Mouse (Mus musculus): ENCODE measurements around the gene Tmpo. TPM values are rescaled to one million over a fixed set of nuclear protein-coding genes. Genes with fewer than 3 reads are reported as not detected.
A peak's percentile ranks its signal among the peaks of the same experiment; 100 is the strongest.

Tmpo gene
- polyA plus RNA-seq, 1 experiment from 2014 or later: 128 TPM

DNA sequence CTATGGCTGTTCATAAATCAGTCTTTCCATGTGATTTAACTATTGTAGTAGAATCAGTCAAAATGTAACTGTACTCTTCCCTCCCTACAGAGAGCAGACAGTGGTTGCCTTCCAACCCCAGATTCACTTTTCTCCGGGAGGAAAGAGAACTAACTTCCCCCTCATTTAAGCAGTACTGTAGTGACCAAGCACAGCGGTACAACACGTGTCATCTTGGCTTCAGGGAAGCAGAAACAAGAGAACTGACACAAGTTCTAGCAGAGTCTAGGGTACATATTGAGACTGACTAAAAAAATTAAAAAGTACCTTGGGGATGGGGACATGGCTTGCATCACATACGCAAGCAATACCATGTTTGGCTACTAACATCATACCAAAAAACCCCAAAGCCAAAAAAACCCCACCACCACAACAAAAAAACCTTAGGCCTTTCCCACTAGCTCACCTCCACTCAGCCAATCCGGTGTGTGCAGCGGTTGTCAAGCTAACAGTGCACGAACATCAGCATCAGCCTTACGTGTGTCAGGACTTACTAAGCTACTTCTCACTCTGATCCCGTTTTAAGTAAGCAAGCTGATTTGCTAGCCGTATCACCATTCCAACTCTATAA is 27.1 kb downstream of the Tmpo start:
- Histone ChIP-seq H3K4me1 (peaks cover 13% of the 10 kb centered on the region), H3K4me2 (no peak overlapping the region)

DNA sequence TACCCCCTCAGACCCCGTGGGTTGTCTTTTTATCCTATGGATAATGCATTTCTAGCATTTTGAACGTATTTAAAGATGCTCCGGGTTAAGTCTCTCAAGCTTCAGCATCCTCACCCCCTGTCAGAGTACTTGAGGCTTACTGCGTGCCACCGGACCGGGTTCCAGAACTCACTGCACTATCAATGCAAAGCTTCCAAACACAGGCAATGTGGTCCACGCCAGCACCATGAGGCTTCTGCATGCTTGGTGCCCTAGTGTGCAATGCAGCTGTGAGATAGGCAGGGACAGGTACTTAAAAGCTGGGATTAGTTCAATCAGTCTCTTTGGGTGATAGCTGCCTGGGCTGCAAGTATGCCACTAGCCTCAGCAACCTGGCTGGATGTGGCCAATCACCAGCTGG is 35.7 kb downstream of the Tmpo start:
- H3K9ac ChIP-seq: no peak overlapping the region
- no peaks in the 10 kb centered on the region for H3K27me3 ChIP-seq (replicated peaks)
- no peaks in the 10 kb centered on the region for H3K4me1 ChIP-seq
- no peaks in the 10 kb centered on the region for H3K9me3 ChIP-seq
- H3K27ac ChIP-seq (replicated peaks): no peak overlapping the region
- WGBS: 93% methylated on average over 7 of the region's 7 CpGs
- H3K4me3 ChIP-seq: no peak overlapping the region
- ATAC-seq (ENCODE audit: extremely low read depth, insufficient number of reproducible peaks, low FRiP score, low TSS enrichment): no peak
- H3K36me3 ChIP-seq: peaks cover 50% of the 10 kb centered on the region
- H3K4me2 ChIP-seq: no peak overlapping the region

More for the DNA sequence above, 27.1 kb downstream of the Tmpo start:
- Histone ChIP-seq H3K9ac (no peak overlapping the region), H3K27ac (replicated peaks) (no peak overlapping the region), H3K9me3 (no peaks in the 10 kb centered on the region), H3K27me3 (replicated peaks) (no peaks in the 10 kb centered on the region), H3K36me3 (peaks cover 98% of the 10 kb centered on the region), H3K4me3 (no peak overlapping the region)
- no peak for ATAC-seq (ENCODE audit: extremely low read depth, insufficient number of reproducible peaks, low FRiP score, low TSS enrichment)
- 85% methylated on average over 10 of the region's 10 CpGs for WGBS

DNA sequence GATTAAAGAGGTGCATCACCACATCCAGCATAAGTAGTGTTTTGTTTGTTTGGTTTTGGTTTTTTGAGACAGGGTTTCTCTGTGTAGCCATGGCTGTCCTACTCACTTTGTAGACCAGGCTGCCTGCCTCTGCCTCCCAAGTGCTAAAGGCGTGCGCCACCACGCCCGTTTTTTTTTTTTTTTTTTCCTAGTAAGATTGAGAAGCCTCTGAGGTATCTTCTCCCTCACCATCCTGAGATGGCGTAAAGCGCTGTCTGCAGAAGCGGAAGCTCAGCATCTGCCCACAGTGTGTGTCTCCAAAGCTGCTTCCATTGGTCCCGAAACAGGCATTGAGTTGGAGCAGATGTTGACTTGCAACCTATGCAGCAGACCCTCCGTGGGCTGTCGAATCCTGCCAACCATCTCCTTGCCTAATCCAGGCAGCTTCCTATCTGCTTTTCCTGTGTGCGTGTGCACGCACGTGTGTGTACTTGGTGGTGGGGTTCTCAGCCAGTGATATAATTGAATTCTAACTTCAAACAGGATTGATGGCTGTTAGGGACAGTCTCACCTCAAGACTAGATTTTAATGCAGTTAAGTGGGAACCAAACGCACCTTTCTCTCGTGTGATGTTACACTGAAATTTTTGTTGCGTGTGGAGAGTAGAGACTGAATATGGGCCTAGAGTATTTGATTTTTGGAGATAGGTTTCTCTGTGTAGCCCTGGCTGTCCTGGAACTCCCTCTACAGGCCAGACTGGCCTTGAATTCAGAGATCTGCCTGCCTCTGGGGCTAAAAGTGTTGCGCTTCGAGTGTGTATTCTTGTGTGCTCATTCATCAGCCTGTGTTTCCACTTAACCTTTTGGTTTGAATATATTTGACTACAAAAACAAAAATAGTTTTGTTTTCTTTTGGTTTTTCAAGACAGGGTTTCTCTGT is 37.5 kb downstream of the Tmpo start:
- peaks cover 32% of the 10 kb centered on the region for H3K36me3 ChIP-seq
- H3K4me3 ChIP-seq: no peak overlapping the region
- no peak overlapping the region for H3K4me2 ChIP-seq
- H3K27ac ChIP-seq (replicated peaks): no peak overlapping the region
- no peak overlapping the region for H3K9ac ChIP-seq
- H3K9me3 ChIP-seq: no peaks in the 10 kb centered on the region
- peaks cover 11% of the 10 kb centered on the region for H3K4me1 ChIP-seq
- WGBS: 68% methylated on average over 18 of the region's 18 CpGs
- H3K27me3 ChIP-seq (replicated peaks): no peaks in the 10 kb centered on the region
- ATAC-seq (ENCODE audit: extremely low read depth, insufficient number of reproducible peaks, low FRiP score, low TSS enrichment): no peak

DNA sequence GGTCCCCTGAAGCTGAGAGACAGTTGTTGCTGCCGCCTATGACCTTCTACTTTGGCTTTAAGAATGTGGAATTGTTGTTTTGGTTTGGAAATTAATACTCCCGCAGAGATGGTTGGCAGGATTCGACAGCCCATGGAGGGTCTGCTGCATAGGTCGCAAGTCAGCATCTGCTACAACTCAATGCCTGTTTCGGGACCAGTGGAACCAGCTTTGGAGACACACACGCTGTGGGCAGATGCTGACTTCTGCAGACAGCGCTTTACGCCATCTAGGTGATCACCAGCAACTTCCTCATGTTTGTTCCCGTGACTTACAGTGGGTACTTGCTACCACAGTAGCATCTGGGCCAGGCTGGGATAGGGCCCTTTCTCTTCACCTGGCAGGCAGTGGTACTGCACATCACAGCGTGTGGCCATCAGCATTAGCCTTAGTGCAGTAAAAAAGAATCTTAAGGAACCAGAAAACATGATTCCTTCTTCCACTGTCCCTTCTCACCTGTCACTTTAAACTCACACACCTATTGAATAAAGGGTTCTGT is 38.4 kb downstream of the Tmpo start:
- no peak overlapping the region for H3K27ac ChIP-seq (replicated peaks)
- no peak overlapping the region for H3K4me2 ChIP-seq
- H3K4me1 ChIP-seq: peaks cover 14% of the 10 kb centered on the region
- H3K4me3 ChIP-seq: no peak overlapping the region
- H3K9me3 ChIP-seq: no peaks in the 10 kb centered on the region
- no peak overlapping the region for H3K9ac ChIP-seq
- no peaks in the 10 kb centered on the region for H3K27me3 ChIP-seq (replicated peaks)
- ATAC-seq (ENCODE audit: extremely low read depth, insufficient number of reproducible peaks, low FRiP score, low TSS enrichment): no peak
- H3K36me3 ChIP-seq: peaks cover 28% of the 10 kb centered on the region
- 71% methylated on average over 10 of the region's 10 CpGs for WGBS

DNA sequence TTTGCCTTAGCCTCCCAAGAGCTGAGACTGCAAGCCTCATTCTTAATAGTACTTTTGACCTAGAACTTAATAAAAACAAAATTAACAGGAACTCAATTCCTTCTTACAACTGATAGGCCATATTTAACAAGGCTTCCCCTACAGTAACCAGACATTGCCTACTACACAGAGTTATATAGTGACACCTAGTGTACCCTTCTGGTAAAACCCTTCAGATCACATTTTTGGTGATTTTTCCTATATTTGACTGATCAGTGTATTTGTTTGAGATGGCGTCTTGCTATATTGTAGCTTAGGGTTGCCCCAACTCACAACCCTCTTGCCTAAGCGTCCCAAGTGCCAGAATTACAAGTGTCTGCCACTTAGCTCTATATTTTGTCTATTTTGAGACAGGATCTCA is 39.6 kb downstream of the Tmpo start:
- Histone ChIP-seq H3K27me3 (replicated peaks) (no peaks in the 10 kb centered on the region), H3K9me3 (no peaks in the 10 kb centered on the region), H3K4me3 (no peak overlapping the region), H3K9ac (no peak overlapping the region), H3K4me2 (no peak overlapping the region), H3K27ac (replicated peaks) (no peak overlapping the region), H3K36me3 (peaks cover 18% of the 10 kb centered on the region), H3K4me1 (peaks cover 14% of the 10 kb centered on the region)
- WGBS: 22% methylated on average over 2 of the region's 2 CpGs
- ATAC-seq (ENCODE audit: extremely low read depth, insufficient number of reproducible peaks, low FRiP score, low TSS enrichment): no peak

DNA sequence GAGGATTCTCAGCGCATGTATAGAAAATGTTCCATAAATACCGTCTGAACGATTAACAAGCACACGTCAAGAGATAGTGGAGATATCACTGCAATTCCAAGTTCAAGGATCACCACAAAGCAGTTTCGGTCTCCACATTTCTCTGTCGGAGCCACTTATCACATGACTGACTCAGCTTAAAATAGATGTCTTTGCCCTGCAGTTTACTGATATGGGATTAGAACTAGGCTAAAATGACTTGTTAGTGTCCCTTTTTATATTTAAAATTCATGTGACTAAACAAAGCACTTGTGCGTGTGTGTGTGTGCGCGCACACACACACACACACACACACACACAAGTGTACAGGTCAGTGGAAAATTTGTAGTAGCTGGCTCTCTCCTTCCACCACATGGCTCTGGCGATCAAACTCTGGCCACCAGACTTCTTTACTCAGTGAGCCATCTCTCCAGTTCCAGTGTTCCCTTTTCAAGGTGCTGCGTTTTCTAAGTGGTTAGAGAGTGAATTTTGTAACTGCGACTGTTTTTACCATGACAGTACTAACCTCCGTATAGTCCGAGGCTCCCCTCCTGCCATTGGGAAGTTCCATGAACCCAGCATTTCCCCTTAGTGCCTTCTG is 41.9 kb downstream of the Tmpo start:
- Histone ChIP-seq H3K27me3 (replicated peaks) (no peaks in the 10 kb centered on the region), H3K9me3 (no peaks in the 10 kb centered on the region), H3K36me3 (no peaks in the 10 kb centered on the region), H3K4me1 (peaks cover 14% of the 10 kb centered on the region), H3K4me2 (peak overlapping the region; percentile 27), H3K4me3 (no peak overlapping the region), H3K9ac (0 out of 2 replicates have a peak overlapping the region, but pooled peaks have one; percentile 4), H3K27ac (replicated peaks) (peak overlapping the region; percentile 67)
- 49% methylated on average over 14 of the region's 14 CpGs for WGBS
- no peak for ATAC-seq (ENCODE audit: extremely low read depth, insufficient number of reproducible peaks, low FRiP score, low TSS enrichment)

DNA sequence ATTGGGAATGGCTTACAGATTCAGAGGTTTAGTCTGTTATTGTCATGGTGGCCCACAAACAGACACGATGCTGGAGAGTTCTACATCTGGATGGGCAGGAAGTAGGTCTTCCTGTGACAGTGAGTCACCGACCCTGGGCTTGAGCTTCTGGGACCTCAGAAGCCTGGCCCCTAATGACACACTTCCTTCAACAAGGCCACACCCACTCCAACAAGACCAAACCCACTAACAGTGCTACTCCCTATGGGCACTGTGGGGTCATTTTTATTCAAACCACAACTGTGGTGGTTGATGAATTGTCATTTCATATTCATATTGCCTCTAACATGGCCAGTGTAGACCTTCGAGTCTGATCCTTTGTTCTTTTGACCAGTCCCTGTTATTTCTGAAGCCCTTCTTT is 42.8 kb downstream of the Tmpo start:
- no peak overlapping the region for H3K4me3 ChIP-seq
- peaks cover 14% of the 10 kb centered on the region for H3K4me1 ChIP-seq
- H3K4me2 ChIP-seq: no peak overlapping the region
- WGBS: 59% methylated on average over 3 of the region's 3 CpGs
- no peaks in the 10 kb centered on the region for H3K9me3 ChIP-seq
- H3K27ac ChIP-seq (replicated peaks): peak overlapping the region; percentile 67
- no peaks in the 10 kb centered on the region for H3K27me3 ChIP-seq (replicated peaks)
- ATAC-seq (ENCODE audit: extremely low read depth, insufficient number of reproducible peaks, low FRiP score, low TSS enrichment): no peak
- no peaks in the 10 kb centered on the region for H3K36me3 ChIP-seq
- H3K9ac ChIP-seq: no peak overlapping the region

DNA sequence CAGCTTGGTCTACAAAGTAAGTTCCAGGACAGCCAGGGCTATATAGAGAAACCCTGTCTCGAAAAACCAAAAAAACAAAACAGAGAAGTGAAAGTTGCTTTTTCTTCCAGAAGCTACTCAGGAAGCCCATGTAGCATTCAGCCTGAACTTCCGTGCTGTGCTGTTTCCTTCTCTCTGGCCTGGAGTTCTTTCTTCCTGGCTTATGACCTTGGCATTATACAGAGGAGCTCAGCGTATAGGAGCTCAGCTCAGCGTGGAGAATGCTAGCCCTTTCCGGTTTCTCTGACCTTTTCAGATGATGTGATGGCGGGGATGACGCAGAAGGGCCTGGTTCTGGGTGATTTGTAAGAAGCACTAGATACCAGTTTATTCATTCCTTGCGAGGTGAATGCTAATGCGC is 43.7 kb downstream of the Tmpo start:
- Histone ChIP-seq H3K4me2 (no peak overlapping the region), H3K9ac (no peak overlapping the region), H3K4me3 (no peak overlapping the region), H3K9me3 (no peaks in the 10 kb centered on the region), H3K4me1 (peaks cover 14% of the 10 kb centered on the region), H3K27me3 (replicated peaks) (no peaks in the 10 kb centered on the region), H3K27ac (replicated peaks) (no peak overlapping the region), H3K36me3 (no peaks in the 10 kb centered on the region)
- 75% methylated on average over 9 of the region's 9 CpGs for WGBS
- ATAC-seq (ENCODE audit: extremely low read depth, insufficient number of reproducible peaks, low FRiP score, low TSS enrichment): no peak

DNA sequence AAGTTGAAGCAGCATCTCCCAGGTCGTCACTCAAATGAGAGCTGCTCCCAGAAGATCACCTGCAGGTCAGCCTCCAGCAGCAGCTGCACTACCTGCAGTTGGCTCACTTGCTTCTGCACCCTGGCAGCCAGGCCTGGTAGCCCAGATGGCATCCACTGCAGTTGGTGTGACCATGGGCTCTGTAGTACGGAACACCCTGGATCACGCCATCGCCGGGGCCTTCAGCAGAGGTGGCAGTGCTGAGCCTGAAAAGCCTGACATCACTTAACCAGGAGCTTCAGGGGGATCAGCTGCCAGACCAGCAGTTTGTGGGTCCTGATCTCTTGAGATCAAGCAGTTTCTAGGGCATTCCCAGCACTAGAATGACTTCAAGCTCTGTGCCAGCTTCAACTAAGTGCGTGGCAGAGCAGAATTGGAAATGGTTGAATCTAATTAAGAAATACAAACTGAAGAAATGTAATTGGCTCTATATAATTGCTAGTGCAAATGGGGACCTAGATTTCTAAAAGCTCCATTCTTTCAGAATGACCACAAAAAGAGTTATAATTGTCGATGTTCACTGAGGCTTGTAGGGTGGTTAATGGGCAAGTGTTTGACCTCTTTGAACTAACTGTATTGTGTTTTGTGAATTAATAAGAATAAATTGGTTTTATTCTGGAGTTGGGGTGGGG is 45.7 kb downstream of the Tmpo start:
- H3K4me3 ChIP-seq: no peak overlapping the region
- H3K27me3 ChIP-seq (replicated peaks): no peaks in the 10 kb centered on the region
- no peak overlapping the region for H3K4me2 ChIP-seq
- WGBS: 85% methylated on average over 7 of the region's 7 CpGs
- no peaks in the 10 kb centered on the region for H3K36me3 ChIP-seq
- no peak for ATAC-seq (ENCODE audit: extremely low read depth, insufficient number of reproducible peaks, low FRiP score, low TSS enrichment)
- H3K9me3 ChIP-seq: no peaks in the 10 kb centered on the region
- H3K27ac ChIP-seq (replicated peaks): no peak overlapping the region
- peaks cover 14% of the 10 kb centered on the region for H3K4me1 ChIP-seq
- no peak overlapping the region for H3K9ac ChIP-seq

DNA sequence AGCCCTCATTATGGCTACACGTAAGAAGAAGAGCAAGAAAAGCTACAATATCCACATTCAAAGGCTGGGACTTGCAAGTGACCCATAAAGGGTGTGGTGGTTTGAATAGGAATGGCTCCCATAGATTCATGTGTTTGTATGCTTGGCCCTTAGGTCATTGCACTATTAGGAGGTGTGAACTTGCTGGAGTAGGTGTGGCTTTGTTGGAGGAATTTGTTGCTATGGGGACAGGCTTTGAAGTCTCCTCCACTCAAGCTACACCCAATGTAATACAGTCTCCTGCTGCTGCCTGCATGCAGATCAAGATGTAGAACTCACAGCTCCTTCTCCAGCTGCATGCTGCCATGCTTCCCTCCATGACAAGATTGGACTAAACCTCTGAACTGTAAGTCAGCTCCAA is 49.5 kb downstream of the Tmpo start:
- Histone ChIP-seq H3K27ac (replicated peaks) (no peak overlapping the region), H3K4me2 (no peak overlapping the region), H3K4me3 (no peak overlapping the region), H3K9me3 (no peaks in the 10 kb centered on the region), H3K36me3 (no peaks in the 10 kb centered on the region), H3K9ac (no peak overlapping the region), H3K4me1 (peaks cover 14% of the 10 kb centered on the region), H3K27me3 (replicated peaks) (no peaks in the 10 kb centered on the region)
- no peak for ATAC-seq (ENCODE audit: extremely low read depth, insufficient number of reproducible peaks, low FRiP score, low TSS enrichment)
- WGBS: 78% methylated on average over 1 of the region's 1 CpGs

DNA sequence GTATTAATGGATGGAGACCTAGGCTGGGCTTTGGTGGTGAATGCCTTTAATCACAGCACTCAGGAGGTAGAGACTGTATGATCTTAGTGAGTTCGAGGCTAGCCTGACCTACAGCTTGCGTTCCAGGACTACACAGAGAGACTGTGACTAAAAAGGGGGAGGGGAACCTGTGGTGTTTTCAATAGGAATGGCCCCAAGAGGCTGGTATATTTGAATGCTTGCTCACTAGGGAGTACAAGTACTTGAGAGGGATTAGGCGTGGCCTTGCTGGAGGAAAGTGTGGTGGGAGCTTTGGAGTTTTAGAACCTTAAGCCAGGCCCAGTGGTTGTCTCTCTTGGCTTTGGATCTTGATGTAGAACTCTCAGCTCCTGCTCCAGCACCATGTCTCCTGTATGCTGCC is 50.3 kb downstream of the Tmpo start:
- Histone ChIP-seq H3K27ac (replicated peaks) (no peak overlapping the region), H3K9me3 (no peaks in the 10 kb centered on the region), H3K9ac (no peak overlapping the region), H3K36me3 (no peaks in the 10 kb centered on the region), H3K4me3 (no peak overlapping the region), H3K27me3 (replicated peaks) (no peaks in the 10 kb centered on the region), H3K4me1 (peaks cover 15% of the 10 kb centered on the region), H3K4me2 (no peak overlapping the region)
- 86% methylated on average over 3 of the region's 3 CpGs for WGBS
- ATAC-seq (ENCODE audit: extremely low read depth, insufficient number of reproducible peaks, low FRiP score, low TSS enrichment): no peak

Data from heart, embryonic 13.5 days (tissue).